Mouse (Mus musculus) heart, embryonic 13.5 days (tissue): ENCODE measurements around the gene Thy1. TPM values are rescaled to one million over a fixed set of nuclear protein-coding genes. Genes with fewer than 3 reads are reported as not detected.

Source experiments
- ATAC-seq: fragments of 200-750 bp; cut with Nextera tagmentation; 2 replicates; pipeline ENCODE4 v1.8.0; 2017; ENCODE audit warnings: moderate TSS enrichment; ENCODE audit not compliant: insufficient number of reproducible peaks, low FRiP score, low TSS enrichment; ENCODE audit errors: extremely low read depth
- H3K27ac ChIP-seq: fragments of 300-500 bp; sonication (generic); replicated peaks from 2 replicates; pipeline ENCODE4 v1.5.1; 2015; ENCODE audit warnings: moderate library complexity, mild to moderate bottlenecking, inconsistent platforms
- H3K27me3 ChIP-seq: fragments of 300-500 bp; sonication (generic); replicated peaks from 2 replicates; pipeline ENCODE4 v1.6.1; 2015; ENCODE audit warnings: mild to moderate bottlenecking, inconsistent platforms
- H3K36me3 ChIP-seq: fragments of 300-500 bp; sonication (generic); 2 replicates; pipeline ENCODE4 v1.6.1; 2015; ENCODE audit warnings: mild to moderate bottlenecking, inconsistent platforms
- H3K4me1 ChIP-seq: fragments of 300-500 bp; sonication (generic); 2 replicates; pipeline ENCODE4 v1.6.1; 2015; ENCODE audit warnings: inconsistent platforms
- H3K4me2 ChIP-seq: fragments of 300-500 bp; sonication (generic); 2 replicates; pipeline ENCODE4 v1.6.1; 2015; ENCODE audit warnings: inconsistent platforms, mild to moderate bottlenecking, moderate library complexity
- H3K4me3 ChIP-seq: fragments of 300-500 bp; sonication (generic); 2 replicates; pipeline ENCODE4 v1.5.1; 2015; ENCODE audit warnings: moderate library complexity, mild to moderate bottlenecking, inconsistent platforms
- H3K9ac ChIP-seq: fragments of 300-500 bp; sonication (generic); 2 replicates; pipeline ENCODE4 v1.6.1; 2015; ENCODE audit warnings: inconsistent platforms, mild to moderate bottlenecking, moderate library complexity
- H3K9me3 ChIP-seq: fragments of 300-500 bp; sonication (generic); 2 replicates; pipeline ENCODE4 v1.6.1; 2016; ENCODE audit warnings: inconsistent platforms
- WGBS: fragments of 180-500 bp; shearing (Covaris S2); methylation state at CpG from one replicate; pipeline ENCODE4 v1.1.7; 2015; ENCODE audit warnings: mixed read lengths; 5-methylcytosine and 5-hydroxymethylcytosine counted together
- polyA plus RNA-seq: library from polyadenylated mRNA; unstranded; fragments of >200 nt; fragmentation: Nextera tagmentation; extraction: Ambion mirVana; gene quantifications from 2 replicates; pipeline ENCODE4 v1.2.1, GENCODE M21; 2015

The Thy1 gene
- polyA plus RNA-seq, 1 experiment from 2014 or later, result 0.98 TPM

DNA sequence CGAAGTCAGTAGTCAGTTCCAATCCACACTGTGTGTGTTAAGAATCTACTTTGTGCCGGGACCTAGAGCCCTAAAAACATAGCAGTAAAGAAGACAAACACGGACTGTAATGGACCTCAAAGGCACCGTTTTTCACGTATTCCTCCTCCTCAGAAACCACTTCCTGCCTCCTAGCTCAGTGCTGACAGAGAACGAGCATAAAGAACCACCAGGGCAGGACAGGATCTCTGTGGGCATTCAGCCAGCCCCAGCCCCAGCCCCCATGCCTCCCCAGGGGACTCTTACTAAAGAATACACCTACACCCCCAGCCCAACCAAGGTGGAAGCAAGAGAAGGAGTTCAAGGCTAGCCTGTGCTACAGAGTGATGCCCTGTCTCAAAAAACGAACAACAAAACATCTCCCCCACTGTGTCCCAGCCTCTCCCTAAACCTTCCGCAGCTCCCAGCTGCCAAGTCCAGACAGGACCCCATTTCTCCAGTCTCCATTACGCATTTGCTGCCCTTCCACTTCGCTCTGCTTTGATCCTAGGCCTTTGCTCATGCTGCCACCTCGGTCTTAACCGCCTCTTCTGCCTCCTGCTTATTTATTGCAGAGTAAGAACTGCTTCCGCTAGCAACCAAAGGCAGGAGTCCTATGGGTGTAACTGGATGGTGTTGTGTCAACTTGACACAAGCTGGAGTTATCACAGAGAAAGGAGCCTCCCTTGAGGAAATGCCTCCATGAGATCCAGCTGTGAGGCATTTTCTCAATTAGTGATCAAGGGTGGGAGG, 9.0 kb upstream of the Thy1 start:
- WGBS, result 59% methylated on average over 13 of the region's 13 CpGs
- H3K4me1 ChIP-seq, result peaks cover 8% of the 10 kb centered on the region; the same call in 1 of the 2 replicates
- no peak overlapping the region for H3K4me2 ChIP-seq
- no peaks in the 10 kb centered on the region; the same call in 1 of the 2 replicates for H3K27me3 ChIP-seq
- no peak overlapping the region for H3K4me3 ChIP-seq
- no peak overlapping the region for H3K9ac ChIP-seq
- H3K36me3 ChIP-seq, result no peaks in the 10 kb centered on the region
- H3K9me3 ChIP-seq, result peaks cover 3% of the 10 kb centered on the region; the same call in 1 of the 2 replicates
- no peak overlapping the region for H3K27ac ChIP-seq
- ATAC-seq, result no peak

- Histone ChIP-seq H3K9ac (no peak overlapping the region), H3K27me3 (peaks cover 12% of the 10 kb centered on the region), H3K4me3 (no peak overlapping the region), H3K36me3 (no peaks in the 10 kb centered on the region), H3K4me1 (no peaks in the 10 kb centered on the region), H3K4me2 (no peak overlapping the region), H3K27ac (no peak overlapping the region), H3K9me3 (peaks cover 3% of the 10 kb centered on the region; the same call in 1 of the 2 replicates)
- 81% methylated on average over 5 of the region's 5 CpGs for WGBS
- ATAC-seq, result no peak
These were observed 6.1 kb upstream of the Thy1 start for GRCm38 (mm10) chr9:44037106-44037505.

- Histone ChIP-seq H3K27ac (no peak overlapping the region), H3K27me3 (peaks cover 58% of the 10 kb centered on the region), H3K4me1 (peaks cover 18% of the 10 kb centered on the region), H3K36me3 (no peaks in the 10 kb centered on the region), H3K4me3 (no peak overlapping the region), H3K9ac (no peak overlapping the region), H3K9me3 (peaks cover 3% of the 10 kb centered on the region; the same call in 1 of the 2 replicates), H3K4me2 (no peak overlapping the region)
- WGBS, result 74% methylated on average over 7 of the region's 7 CpGs
- no peak for ATAC-seq
These were observed 1.4 kb upstream of the Thy1 start for GRCm38 (mm10) chr9:44041511-44042395.

DNA sequence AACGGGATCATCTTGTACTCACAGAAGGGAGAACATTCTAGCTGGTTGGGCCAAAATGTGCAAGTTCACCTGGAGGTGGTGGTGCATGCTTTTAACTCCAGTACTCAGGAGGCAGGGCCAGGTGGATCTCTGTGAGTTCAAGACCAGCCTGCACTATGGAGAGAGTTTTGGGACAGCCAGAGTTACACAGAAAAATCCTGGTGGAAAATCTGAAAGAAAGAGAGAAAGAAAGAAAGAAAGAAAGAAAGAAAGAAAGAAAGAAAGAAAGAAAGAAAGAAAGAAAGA, 846 bp upstream of the Thy1 start:
- ATAC-seq, result no peak
- Histone ChIP-seq H3K4me3 (no peak overlapping the region), H3K9ac (no peak overlapping the region), H3K36me3 (no peaks in the 10 kb centered on the region), H3K4me2 (no peak overlapping the region), H3K4me1 (peaks cover 18% of the 10 kb centered on the region), H3K27me3 (peaks cover 62% of the 10 kb centered on the region), H3K9me3 (peaks cover 3% of the 10 kb centered on the region; the same call in 1 of the 2 replicates), H3K27ac (no peak overlapping the region)
- 67% methylated on average over 1 of the region's 1 CpGs for WGBS

DNA sequence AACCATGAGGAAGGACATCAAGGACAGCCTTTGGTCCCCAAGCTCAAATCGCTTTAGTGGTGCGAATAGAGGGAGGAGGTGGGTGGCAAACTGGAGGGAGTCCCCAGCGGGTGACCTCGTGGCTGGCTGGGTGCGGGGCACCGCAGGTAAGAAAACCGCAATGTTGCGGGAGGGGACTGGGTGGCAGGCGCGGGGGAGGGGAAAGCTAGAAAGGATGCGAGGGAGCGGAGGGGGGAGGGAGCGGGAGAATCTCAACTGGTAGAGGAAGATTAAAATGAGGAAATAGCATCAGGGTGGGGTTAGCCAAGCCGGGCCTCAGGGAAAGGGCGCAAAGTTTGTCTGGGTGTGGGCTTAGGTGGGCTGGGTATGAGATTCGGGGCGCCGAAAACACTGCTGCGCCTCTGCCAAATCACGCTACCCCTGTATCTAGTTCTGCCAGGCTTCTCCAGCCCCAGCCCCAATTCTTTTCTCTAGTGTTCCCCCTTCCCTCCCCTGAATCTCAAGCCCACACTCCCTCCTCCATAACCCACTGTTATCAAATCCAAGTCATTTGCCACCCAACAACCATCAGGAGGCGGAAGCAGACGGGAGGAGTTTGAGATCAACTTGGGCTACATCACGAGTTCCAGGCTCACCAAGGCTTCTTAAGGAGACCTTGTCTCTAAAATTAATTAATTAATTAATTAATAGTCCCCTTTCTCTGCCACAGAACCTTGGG, 683 bp downstream of the Thy1 start:
- Histone ChIP-seq H3K9ac (peak overlapping the region; percentile 61), H3K27me3 (peaks cover 71% of the 10 kb centered on the region), H3K27ac (no peak overlapping the region), H3K9me3 (no peaks in the 10 kb centered on the region), H3K4me1 (peaks cover 22% of the 10 kb centered on the region), H3K4me2 (peak overlapping the region; percentile 72), H3K4me3 (peak overlapping the region; percentile 47), H3K36me3 (no peaks in the 10 kb centered on the region)
- 2% methylated on average over 21 of the region's 23 CpGs for WGBS
- no peak for ATAC-seq

DNA sequence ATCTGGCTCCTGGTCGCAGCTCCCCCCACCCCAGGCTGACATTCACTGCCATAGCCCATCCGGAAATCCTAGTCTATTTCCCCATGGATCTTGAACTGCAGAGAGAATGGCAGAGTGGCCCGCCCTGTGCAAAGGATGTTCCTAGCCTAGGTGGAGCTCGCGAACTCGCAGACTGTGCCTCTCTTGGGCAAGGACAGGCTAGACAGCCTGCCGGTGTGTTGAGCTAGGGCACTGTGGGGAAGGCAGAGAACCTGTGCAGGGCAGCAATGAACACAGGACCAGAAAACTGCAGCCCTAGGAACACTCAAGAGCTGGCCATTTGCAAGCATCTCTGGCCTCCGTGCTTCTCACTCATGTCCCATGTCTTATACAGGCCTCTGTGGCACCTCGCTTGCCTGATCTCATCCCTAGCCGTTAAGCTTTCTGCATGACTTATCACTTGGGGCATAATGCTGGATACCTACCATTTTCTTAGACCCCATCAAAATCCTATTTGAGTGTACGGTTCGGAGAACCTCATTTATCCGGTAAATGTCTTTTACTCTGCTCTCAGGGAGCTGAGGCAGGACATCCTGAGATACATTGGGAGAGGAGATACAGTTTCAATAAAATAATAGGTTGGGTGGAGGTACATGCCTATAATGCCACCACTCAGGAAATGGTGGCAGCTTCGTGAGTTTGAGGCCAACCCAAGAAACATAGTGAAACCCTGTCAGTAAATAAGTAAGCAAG, 1.4 kb downstream of the Thy1 start:
- H3K9ac ChIP-seq, result no peak overlapping the region
- WGBS, result 37% methylated on average over 14 of the region's 14 CpGs
- peak overlapping the region; percentile 72 for H3K4me2 ChIP-seq
- H3K9me3 ChIP-seq, result no peaks in the 10 kb centered on the region
- ATAC-seq, result no peak
- H3K4me3 ChIP-seq, result no peak overlapping the region
- no peaks in the 10 kb centered on the region for H3K36me3 ChIP-seq
- peaks cover 23% of the 10 kb centered on the region for H3K4me1 ChIP-seq
- H3K27ac ChIP-seq, result no peak overlapping the region
- peaks cover 74% of the 10 kb centered on the region for H3K27me3 ChIP-seq

- Histone ChIP-seq H3K4me3 (no peak overlapping the region), H3K27me3 (peaks cover 79% of the 10 kb centered on the region), H3K27ac (no peak overlapping the region), H3K36me3 (no peaks in the 10 kb centered on the region), H3K9me3 (no peaks in the 10 kb centered on the region), H3K4me1 (peaks cover 23% of the 10 kb centered on the region), H3K4me2 (no peak overlapping the region), H3K9ac (no peak overlapping the region)
- 78% methylated on average over 3 of the region's 3 CpGs for WGBS
- no peak for ATAC-seq
These were observed 2.1 kb downstream of the Thy1 start for GRCm38 (mm10) chr9:44045158-44045883.

GRCm38 (mm10) chr9:44045884-44046272, 2.7 kb downstream of the Thy1 start:
- Histone ChIP-seq H3K27ac (no peak overlapping the region), H3K9me3 (no peaks in the 10 kb centered on the region), H3K9ac (no peak overlapping the region), H3K4me1 (peaks cover 23% of the 10 kb centered on the region), H3K27me3 (peaks cover 78% of the 10 kb centered on the region), H3K36me3 (no peaks in the 10 kb centered on the region), H3K4me2 (no peak overlapping the region), H3K4me3 (no peak overlapping the region)
- WGBS, result 80% methylated on average over 5 of the region's 5 CpGs
- no peak for ATAC-seq

DNA sequence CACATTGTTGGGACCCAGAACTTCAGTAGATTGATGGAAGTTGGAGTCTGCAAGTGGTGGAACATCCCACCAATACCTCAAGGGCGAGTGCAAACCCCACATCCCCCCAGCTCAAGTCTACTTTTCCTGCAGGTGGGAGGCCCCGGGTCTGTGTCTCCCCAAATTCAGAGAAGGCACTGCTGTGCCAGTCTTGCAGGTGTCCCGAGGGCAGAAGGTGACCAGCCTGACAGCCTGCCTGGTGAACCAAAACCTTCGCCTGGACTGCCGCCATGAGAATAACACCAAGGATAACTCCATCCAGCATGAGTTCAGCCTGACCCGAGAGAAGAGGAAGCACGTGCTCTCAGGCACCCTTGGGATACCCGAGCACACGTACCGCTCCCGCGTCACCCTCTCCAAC, 3.2 kb downstream of the Thy1 start:
- Histone ChIP-seq H3K27ac (no peak overlapping the region), H3K9me3 (no peaks in the 10 kb centered on the region), H3K4me1 (peaks cover 23% of the 10 kb centered on the region), H3K4me3 (no peak overlapping the region), H3K36me3 (no peaks in the 10 kb centered on the region), H3K4me2 (no peak overlapping the region), H3K27me3 (peaks cover 72% of the 10 kb centered on the region), H3K9ac (no peak overlapping the region)
- ATAC-seq, result no peak
- WGBS, result 71% methylated on average over 12 of the region's 12 CpGs

DNA sequence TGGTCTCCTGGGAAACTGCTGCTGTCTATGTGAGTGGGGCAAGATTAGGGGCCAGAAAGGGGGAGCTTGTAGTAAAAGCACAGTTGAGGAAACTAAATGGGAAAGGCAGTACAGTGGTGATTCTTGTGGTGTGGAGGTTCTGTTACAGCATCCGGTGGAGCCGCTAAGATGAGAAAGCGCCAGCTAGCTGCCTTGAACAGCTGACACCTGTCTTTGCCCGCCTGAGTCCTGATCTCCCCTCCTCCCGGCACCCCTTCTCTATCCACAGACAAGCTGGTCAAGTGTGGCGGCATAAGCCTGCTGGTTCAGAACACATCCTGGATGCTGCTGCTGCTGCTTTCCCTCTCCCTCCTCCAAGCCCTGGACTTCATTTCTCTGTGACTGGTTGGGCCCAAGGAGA, 3.9 kb downstream of the Thy1 start:
- WGBS, result 47% methylated on average over 6 of the region's 6 CpGs

More for the DNA sequence above, 3.9 kb downstream of the Thy1 start:
- H3K9ac ChIP-seq, result no peak overlapping the region
- peaks cover 67% of the 10 kb centered on the region for H3K27me3 ChIP-seq
- H3K9me3 ChIP-seq, result no peaks in the 10 kb centered on the region
- no peaks in the 10 kb centered on the region for H3K36me3 ChIP-seq
- no peak overlapping the region for H3K27ac ChIP-seq
- no peak for ATAC-seq
- H3K4me1 ChIP-seq, result peaks cover 23% of the 10 kb centered on the region
- H3K4me3 ChIP-seq, result no peak overlapping the region
- H3K4me2 ChIP-seq, result no peak overlapping the region
